Mouse (Mus musculus): ENCODE measurements around the gene Stpg3.

Gene Stpg3

DNA sequence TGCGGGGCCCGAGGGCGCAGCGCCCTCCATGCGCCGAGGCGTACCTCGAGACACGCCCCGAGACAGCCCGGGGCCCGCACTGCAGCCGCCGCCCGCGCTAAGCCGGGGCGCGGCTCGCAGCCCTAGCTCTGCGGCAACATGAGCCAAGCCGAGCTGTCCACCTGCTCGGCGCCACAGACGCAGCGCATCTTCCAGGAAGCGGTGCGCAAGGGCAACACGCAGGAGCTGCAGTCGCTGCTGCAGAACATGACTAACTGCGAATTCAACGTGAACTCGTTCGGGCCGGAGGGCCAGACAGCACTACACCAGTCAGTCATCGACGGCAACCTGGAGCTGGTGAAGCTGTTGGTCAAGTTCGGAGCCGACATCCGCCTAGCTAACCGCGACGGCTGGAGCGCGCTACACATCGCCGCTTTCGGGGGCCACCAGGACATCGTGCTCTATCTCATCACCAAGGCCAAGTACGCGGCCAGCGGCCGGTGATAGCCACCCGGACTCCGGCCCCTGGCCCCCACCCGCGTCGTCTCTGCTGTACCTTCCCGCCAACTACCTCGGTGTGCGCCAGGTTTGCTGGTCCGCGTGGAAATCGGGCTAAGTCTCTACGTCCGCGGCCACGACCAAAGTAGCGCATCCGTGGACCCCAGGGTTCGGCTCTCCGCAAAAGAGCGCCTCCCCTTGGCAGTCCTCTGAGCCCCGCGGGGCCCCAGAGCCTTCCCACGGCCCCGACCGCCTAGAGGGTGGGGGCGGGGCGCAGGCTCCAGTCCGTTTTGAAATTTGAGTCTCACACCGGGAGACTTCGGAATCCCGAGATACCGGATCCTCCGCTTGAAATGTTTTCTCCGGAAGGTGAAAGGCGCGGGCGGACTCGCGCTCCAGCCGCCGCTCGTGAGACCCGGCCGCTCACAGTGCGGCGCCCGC lies 33.2 kb downstream of the Stpg3 start:
- DNase-seq (ENCODE audit: extremely low spot score, low read depth, low spot score): no peak

DNA sequence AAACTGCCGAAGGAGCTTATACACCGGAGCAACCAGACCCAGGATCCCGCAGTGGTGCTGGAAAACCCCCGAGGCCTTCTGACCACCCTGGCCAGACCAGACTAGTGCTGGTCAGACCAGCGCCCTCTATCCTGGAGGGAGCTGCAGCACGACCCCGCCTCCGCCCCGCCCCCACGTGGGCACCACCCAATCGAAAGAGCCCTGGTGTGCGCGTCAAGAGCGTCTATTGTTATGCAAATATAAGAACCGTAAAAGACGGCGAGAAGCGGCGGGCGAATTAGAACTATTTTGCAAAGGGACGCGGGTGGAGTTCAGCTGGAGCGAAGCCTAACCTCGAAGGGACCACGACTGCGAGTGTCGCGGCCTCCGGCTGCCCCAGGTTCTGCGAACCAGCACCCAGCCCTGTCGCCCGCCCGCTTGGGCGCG lies 33.9 kb downstream of the Stpg3 start, which contains the start of gene Nrarp:
Nrarp (plus strand) TSS at position 281 of the 426 bp plus-strand sequence.
- no peak for DNase-seq (ENCODE audit: extremely low spot score, low read depth, low spot score)

DNA sequence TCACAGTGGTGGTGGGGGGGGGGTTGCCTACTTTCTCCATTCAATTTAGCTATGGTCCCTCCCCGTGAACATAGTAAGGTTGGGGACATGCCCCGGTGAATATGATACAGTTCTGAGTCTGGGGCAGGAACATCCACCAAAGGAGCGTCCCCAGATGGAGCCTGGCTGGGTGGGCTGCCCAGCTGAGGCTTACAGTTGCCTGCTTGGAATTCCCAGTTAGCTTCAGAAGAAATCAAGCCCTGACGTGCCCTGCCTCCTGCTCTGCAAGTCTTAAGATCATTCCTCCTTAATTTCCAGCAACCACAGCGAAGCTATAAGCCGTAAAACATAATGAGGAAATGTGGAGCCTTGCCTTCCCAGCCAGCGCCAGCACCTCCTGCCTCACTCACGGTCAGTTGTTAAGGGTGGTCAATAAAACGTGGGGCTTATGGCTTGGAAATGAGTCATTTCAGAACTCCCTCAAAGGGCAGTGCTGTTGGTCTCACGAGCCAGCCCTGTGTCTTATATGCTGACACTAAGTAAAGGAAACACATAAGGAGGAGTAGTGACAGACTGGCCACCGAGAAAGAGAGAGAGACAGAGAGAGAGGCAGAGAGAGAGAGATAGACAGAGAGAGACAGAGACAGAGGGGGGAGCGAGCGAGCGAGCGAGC lies 34.7 kb downstream of the Stpg3 start:
- DNase-seq (ENCODE audit: extremely low spot score, low read depth, low spot score): no peak

DNA sequence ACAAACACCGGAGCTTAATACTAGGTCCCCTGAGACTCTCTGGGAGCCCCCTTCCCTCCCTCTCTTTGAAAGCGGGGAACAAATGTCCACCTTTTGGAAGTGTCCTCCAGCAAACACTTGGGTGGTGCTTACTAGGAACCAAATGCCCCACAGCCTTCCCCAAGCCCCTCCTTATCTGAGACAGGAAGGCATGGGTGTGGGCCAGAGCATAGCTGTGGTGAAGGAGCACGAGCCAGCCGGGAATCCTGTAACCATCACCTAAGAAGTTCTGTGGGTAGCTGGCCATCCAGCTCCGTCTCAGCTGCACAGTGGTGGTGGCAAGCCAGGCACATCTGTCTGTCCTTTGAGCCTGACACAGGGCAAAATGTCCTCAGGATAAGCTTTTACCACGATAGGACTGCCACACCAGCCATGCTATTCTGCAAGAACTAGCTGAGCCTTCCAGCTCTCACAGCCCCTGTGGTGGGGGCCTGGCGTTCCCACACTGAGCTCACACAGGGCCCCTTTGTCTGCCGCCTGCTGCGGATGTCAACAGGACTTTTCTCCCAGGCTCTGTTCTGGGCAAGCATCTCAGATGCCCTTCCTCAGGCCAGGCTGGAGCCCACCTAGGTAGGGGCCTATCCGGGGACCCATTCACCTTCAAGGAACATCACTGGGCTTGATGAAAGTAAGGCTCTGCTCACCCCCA lies 36.0 kb downstream of the Stpg3 start:
- no peak for DNase-seq (ENCODE audit: extremely low spot score, low read depth, low spot score)

DNA sequence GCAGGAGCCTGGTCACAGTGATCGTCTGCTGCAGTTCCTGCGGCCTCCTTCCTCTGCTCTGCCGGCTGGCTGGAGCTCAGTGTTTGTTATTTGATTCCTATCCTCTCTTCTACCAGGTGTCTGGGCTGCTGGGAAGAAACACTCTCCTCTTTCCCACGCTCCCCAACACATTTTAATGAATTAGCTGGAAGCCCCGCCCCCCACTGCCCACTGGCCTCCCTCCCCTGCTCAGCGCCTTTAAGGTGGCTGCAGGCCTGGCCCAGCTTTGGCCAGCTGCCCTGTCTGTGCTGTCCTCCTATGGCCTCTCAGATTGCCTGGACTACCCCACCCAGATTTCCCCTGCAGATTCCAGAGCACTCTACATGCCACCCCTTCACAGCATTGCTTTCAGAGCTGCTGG lies 36.8 kb downstream of the Stpg3 start:
- no peak for DNase-seq (ENCODE audit: extremely low spot score, low read depth, low spot score)

DNA sequence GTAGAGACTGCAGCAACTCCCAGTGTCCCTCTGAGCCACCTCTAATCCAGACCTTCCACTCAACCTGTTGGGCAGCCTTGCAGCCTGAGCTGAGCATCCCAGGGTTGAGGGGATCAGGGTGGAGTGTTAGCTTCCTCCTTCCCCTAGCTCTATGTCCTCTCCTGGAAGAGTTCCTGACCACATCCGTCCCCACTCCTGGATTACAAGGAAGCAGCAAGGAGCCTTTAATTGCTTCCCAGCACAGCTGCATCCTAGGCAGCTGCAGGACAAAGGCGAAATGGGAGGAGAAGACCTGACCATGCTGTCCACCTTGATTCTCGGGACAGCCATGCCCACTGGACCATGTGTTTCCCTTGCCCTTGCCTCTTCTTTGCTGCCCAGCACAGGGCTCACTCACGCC lies 37.4 kb downstream of the Stpg3 start:
- DNase-seq (ENCODE audit: extremely low spot score, low read depth, low spot score): no peak

DNA sequence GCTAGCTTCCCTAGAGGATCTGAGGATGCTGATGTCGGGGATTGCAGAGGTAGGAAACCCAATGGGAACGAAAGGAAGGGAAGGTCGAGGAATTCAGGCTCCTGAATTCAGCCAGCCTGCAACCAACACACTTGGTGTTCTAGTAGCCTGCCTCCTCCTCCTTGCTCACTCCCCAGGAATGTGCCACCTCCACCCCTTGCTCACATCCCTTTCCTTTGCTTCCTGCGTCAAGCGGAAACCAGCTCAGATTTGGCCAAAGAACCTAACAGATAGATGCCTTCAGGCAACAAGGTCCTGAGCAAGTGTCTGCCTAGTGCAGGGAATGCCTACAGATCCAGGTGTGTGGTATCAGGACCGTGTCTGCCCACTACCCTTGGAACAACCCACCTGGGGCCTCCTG lies 37.9 kb downstream of the Stpg3 start:
- DNase-seq (ENCODE audit: extremely low spot score, low read depth, low spot score): no peak

DNA sequence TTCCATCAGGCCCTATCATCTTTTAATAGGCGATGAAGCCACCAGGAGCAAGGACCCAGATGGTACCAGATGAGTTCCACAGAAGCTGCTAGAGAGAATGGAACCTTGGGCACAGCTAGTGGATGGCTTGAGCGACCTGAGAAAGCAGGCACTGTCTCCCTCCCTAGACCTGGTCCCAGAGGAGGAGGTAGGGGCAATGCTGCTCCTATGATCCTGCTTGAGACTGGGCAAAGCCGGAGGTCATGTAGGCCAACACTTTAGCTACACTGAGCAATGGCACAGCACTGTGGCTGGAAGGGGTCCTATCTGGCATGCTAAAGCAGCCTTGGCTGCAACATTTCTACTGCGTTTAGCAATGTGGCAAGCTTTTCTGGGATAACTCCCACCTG lies 38.8 kb downstream of the Stpg3 start:
- DNase-seq (ENCODE audit: extremely low spot score, low read depth, low spot score): no peak

DNA sequence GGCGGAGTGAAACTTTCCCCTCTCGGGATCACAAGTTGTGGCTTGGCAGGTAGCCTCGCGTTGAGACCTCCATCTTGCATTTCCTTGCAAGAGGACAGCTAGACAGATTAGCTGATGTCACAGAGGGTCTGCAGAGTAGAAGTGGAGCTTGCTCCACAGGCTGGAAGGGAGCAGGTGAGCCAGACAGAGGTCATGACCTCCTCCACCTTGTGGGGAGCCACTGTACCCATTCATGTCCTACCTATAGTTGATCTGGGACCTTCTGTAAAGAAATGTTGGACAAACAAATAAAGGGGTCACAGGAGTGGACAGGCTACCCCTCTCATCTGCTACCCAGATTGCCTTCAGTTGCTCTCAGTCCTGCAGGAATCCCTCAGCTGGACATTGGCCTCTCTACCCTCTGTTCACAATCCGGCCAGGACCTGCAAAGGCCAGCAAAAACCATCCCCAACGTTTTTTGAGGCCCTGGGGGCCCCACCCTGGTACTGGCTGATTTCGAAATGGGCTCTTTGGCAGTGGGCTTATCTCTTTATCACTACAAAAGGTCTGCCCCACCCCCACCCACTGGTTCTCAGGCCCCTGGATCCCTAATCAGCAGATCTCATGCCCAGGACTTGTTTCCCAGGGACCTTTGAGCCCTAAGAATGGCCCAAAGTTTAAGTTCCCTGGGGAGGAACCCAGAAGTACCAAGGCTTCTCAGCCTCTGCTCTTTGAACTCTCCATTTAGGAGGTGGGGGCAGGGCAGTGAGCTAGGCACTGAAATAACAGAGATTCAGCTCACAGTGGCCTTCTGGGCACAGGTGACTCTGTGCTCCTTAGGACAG lies 39.4 kb downstream of the Stpg3 start:
- no peak for DNase-seq (ENCODE audit: extremely low spot score, low read depth, low spot score)

DNA sequence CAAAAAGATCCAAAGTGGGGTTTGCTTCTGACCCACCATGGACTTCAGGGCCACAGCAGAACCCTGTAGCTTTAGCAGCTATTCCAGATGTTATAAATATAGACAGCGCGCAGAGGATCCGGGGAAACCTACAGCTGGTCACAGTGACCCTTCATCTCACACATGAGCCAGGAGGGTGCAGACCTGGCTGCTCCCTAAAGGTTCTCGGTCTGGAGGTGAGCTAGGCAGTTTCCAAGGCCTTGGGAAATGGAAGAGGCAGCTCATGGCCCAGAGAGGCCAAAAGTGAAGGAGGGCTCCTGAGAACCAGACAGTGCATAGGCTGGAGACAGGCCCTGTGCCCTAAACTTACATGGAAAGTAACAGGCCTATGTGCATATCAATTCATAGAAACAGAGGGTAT lies 40.6 kb downstream of the Stpg3 start:
- no peak for DNase-seq (ENCODE audit: extremely low spot score, low read depth, low spot score)

DNA sequence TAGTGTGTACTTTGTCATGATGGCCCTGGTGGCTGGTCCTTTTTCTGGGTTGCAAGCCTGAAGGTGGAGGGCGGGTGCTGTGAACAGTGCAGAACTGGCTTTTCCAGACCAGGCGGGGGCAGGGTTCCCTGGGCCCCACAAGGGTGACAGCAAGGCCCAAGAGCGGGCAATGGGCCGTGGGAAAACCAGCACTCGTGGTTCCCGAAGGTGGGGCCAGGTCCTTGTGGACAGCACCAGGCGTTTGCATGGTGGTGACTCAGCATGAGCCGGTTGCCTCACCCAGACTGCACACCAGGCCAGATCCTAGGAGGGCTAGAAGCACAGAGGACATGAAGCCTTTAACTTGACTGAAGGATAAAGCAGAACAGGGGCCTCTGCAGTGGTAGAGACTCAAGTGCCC lies 41.8 kb downstream of the Stpg3 start:
- DNase-seq (ENCODE audit: extremely low spot score, low read depth, low spot score): no peak

DNA sequence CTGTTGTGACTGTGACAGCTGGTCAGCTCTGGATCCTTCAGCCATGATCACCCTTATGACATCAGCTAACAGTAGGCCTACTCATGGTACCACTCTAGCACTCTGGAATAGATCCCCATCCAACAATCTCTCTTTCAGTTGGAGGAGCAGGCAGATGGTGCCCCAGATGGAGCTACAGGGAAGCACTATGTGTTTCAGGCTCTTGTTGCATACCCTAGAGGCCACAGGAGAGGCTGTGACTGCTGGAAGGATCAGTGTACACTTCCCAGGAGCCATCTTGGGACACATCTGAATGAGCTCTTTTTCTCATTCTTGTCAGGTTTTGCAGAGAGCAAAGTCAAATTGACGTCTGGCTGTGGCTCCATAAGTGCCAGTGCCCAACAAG lies 42.7 kb downstream of the Stpg3 start:
- no peak for DNase-seq (ENCODE audit: extremely low spot score, low read depth, low spot score)

DNA sequence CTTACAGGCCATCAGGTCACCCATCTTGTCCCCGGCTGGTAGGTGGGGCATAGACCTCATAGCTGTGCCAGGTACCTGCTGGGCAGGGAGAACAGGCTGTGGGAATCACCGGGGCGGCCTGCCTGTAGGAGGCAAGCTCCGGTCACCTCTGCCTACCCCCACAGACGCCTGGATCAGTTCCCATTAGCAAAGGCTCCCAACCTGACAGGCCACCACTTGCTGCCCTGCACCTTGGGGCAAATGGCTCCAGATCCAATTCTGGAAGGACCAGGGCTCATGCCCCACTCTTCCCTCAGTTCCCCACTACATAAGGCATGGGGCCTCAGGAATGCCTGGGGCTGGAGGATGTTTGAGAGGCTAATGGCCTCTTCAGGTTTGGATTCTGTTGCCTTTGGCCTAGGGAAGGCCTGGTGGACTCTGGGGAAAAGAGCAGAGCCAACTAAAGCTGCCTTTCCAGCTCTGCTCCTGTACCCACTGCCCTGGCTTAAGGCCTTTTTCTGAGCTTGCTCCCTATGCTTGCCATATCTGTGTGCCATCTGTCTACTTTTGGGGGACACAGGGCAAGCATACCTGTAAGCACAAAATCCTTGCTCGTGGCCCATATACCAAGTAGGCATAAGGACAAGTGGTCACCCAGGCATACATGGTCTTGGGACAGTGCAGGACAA lies 43.2 kb downstream of the Stpg3 start:
- no peak for DNase-seq (ENCODE audit: extremely low spot score, low read depth, low spot score)

DNA sequence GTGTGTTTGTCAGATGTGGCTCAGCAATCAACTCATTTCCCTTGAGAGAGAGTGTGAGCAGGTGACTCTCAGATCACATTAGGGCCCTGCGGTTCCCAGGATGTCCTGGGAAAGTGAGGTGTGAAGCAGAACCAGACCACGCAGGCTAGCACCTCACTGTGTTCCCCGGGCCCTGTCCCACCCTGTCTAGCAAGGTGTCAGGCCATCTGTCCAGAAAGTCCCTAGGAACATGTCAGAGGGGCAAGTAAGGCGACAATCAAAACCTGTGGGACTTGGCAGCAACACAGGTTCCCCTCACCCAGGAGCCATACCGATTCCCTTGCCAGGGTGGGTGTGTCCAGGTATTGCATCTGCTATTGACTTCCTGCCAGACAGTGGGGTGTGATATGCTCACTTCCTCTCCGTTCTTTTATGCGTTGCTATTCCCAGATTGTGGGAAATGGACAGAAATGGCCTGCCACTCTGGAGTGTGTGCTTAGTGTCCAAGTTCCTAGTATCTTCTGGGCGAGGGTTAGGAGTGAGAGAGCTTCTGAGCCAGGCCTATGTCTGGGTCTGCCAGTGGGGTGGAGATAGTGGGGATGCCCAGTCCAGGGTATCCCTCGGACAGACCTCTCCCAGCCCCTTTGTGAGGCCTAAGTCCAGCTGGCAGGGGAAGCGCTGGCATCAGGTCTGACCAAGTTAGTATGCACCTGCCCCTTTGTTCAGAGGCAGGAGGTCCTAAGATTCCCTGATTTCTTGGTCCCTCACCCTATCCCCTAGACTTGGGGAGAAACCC lies 43.9 kb downstream of the Stpg3 start:
- no peak for DNase-seq (ENCODE audit: extremely low spot score, low read depth, low spot score)

DNA sequence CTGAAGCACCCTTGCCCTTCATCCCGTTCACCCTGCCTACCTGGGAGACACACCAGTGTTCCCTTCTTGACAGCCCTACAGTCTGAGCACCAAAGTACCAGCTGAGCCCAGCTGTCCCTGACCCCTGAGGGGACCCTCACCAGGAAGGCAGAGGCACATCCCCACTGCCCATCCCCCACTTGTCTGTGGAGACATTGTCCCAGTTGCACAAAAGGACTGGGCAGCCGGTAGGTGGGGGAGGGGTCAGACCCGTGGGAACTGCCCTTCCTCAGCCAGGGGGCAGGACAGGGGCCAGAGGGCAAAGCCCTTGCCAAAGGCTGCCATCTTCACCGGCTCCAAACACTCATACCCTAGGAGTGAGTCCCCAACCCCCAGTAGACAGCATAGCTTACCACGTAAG lies 44.7 kb downstream of the Stpg3 start:
- no peak for DNase-seq (ENCODE audit: extremely low spot score, low read depth, low spot score)

DNA sequence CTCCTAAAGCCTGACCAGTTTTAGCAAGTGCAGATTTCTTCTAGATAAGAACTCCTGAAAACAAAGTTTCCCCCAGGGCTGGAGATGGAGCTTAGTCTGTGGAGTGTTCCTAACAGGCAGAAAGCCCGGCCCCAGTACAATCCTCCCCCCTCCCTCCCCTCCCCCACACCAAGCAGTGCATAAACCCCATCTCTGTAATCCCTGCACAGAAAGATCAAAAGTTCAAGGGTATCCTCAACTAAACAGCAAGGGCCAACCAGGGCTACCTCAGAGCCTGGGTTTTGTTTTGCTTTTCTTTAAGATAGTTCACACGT lies 45.8 kb downstream of the Stpg3 start:
- DNase-seq (ENCODE audit: extremely low spot score, low read depth, low spot score): no peak

DNA sequence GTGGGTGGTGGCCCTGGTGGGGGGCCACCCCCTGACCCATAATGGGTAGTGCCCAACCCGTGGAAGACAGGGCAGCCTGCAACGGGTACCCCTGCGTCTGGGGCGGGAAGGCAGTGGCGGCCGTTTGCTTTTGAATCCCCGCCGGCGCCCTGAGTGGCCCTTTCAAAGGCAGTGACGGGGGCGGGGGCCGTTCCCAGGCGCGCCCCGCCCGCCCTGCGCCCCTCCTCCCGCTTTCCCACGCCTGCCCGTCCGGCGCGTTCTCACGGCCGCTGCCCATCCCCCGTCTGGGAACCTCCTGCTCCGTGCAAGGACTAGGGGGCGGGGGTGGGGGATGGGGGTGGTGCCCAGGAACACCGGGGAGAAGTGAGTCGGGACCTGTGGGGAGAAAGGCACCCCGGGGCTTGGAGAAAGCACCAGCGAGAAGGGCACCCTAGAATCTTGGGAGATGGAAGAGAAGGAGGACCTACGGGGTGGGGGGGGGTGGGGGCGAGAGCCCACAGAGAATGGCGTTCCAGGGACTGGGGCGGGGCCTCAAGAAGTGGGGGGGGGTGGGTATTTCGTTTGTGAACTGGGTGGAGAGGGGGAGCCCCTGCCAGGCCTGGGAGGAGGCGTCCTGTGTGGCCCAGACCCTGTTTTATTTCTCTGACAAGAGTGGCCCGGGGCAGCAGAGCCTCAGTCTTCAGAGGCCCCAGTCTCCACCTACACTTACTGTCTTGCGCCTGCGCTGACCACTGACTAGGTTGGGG lies 46.3 kb downstream of the Stpg3 start:
- no peak for DNase-seq (ENCODE audit: extremely low spot score, low read depth, low spot score)

DNA sequence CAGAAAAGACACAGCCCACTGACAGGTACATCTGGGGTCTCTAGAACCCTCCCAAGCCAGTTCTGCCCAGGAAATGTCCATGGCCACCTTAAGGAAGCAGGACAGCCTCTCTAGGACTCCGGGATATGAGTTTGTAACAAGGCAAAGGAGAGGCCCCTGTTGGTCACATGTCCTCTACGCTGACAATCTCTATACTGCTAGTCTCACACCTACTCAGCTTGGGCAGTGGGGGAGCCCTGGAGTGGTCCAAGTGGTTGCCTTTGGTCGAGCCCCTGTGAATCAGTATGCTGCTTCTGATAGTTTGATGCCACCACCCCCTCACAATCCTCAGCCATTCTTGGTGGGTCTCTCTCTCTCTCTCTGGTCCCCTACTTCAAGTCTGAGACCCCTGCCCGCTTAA lies 47.0 kb downstream of the Stpg3 start:
- no peak for DNase-seq (ENCODE audit: extremely low spot score, low read depth, low spot score)

Data from hindlimb bud, embryonic 11.5 days (tissue).